Mouse (Mus musculus) heart, adult 8-10 months (tissue): ENCODE measurements around the gene Ank2. TPM values are rescaled to one million over a fixed set of nuclear protein-coding genes. Genes with fewer than 3 reads are reported as not detected.
"Not testable (repeated sequence)": the region's sequence is repeated elsewhere in the genome, so short reads cannot be mapped to it uniquely, and the experiment has no call there.

Experiments
- DNase-seq: peaks from one replicate; pipeline ENCODE4 v3.0.0; 2022; ENCODE audit warnings: low spot score
- total RNA-seq, 4 experiments: library from RNA; stranded (reverse); gene quantifications; 2 replicates each; pipeline ENCODE4 v1.2.4; 2022

The Ank2 gene
- total RNA-seq, 4 experiments from 2014 or later: 297 to 377 (median 334) TPM

GRCm38 (mm10) chr3:127485174-127485573 is 14.0 kb downstream of the Ank2 start:
- no peak for DNase-seq

GRCm38 (mm10) chr3:127481658-127482057 is 17.5 kb downstream of the Ank2 start:
- no peak for DNase-seq

GRCm38 (mm10) chr3:127480369-127480768 is 18.8 kb downstream of the Ank2 start:
- not testable (repeated sequence) for DNase-seq

GRCm38 (mm10) chr3:127474115-127474514 is 25.0 kb downstream of the Ank2 start:
- no peak for DNase-seq

GRCm38 (mm10) chr3:127469164-127469752 is 29.9 kb downstream of the Ank2 start:
- no peak for DNase-seq

- DNase-seq: no peak
Measured at GRCm38 (mm10) chr3:127468569-127468968, 30.6 kb downstream of the Ank2 start.

- no peak for DNase-seq
Measured at GRCm38 (mm10) chr3:127463816-127464480, 35.2 kb downstream of the Ank2 start.

GRCm38 (mm10) chr3:127463165-127463564 is 36.0 kb downstream of the Ank2 start:
- no peak for DNase-seq

GRCm38 (mm10) chr3:127462413-127462812 is 36.7 kb downstream of the Ank2 start:
- no peak for DNase-seq

GRCm38 (mm10) chr3:127460891-127461437 is 38.2 kb downstream of the Ank2 start:
- no peak for DNase-seq

GRCm38 (mm10) chr3:127459858-127460257 is 39.3 kb downstream of the Ank2 start:
- no peak for DNase-seq

- no peak for DNase-seq
Measured at GRCm38 (mm10) chr3:127458925-127459324, 40.2 kb downstream of the Ank2 start.

GRCm38 (mm10) chr3:127458420-127458798 is 40.7 kb downstream of the Ank2 start:
- no peak for DNase-seq

GRCm38 (mm10) chr3:127457761-127458419 is 41.3 kb downstream of the Ank2 start:
- no peak for DNase-seq

- no peak for DNase-seq
Measured at GRCm38 (mm10) chr3:127453738-127454137, 45.4 kb downstream of the Ank2 start.

- DNase-seq: no peak
Measured at GRCm38 (mm10) chr3:127453254-127453653, 45.9 kb downstream of the Ank2 start.

GRCm38 (mm10) chr3:127452233-127452632 is 46.9 kb downstream of the Ank2 start:
- DNase-seq: no peak

- no peak for DNase-seq
Measured at GRCm38 (mm10) chr3:127451741-127452140, 47.4 kb downstream of the Ank2 start.

GRCm38 (mm10) chr3:127451070-127451469 is 48.1 kb downstream of the Ank2 start:
- DNase-seq: peak; percentile 7

- peak; percentile 30 for DNase-seq
Measured at GRCm38 (mm10) chr3:127446173-127446572, 53.0 kb downstream of the Ank2 start.

- no peak for DNase-seq
Measured at GRCm38 (mm10) chr3:127433291-127433690, 65.9 kb downstream of the Ank2 start.

GRCm38 (mm10) chr3:127429866-127430265 is 69.3 kb downstream of the Ank2 start:
- DNase-seq: no peak

- no peak for DNase-seq
Measured at GRCm38 (mm10) chr3:127428527-127428926, 70.6 kb downstream of the Ank2 start.
